Mouse (Mus musculus): ENCODE data around the gene Rbm42. TPM values are rescaled to one million over a fixed set of nuclear protein-coding genes. Genes with fewer than 3 reads are reported as not detected.
A peak's percentile ranks its signal among the peaks of the same experiment; 100 is the strongest.

Rbm42 gene
- polyA plus RNA-seq, 1 experiment from 2014 or later = 88.1 TPM

GRCm38 (mm10) chr7:30614454-30614853, 35.7 kb downstream of the Rbm42 start:
- no peaks in the 10 kb centered on the region for H3K9me3 ChIP-seq (ENCODE audit: control insufficient read depth, low read length)
- 59% methylated on average over 2 of the region's 2 CpGs for WGBS
- H3K4me3 ChIP-seq (ENCODE audit: low read depth, low read length) = no peak overlapping the region
- H3K27ac ChIP-seq (replicated peaks) = no peak overlapping the region
- TF ChIP-seq EP300 (optimal IDR thresholded peaks at IDR 0.05) (no peak), CTCF (IDR thresholded peaks at IDR 0.05; ENCODE audit: low read depth) (peak; percentile 65)
- DNase-seq (ENCODE audit: low spot score) (no peak), ATAC-seq (ENCODE audit: low FRiP score, low TSS enrichment) (no peak)
- H3K9ac ChIP-seq (ENCODE audit: low read length) = no peak overlapping the region
- no peaks in the 10 kb centered on the region for H3K27me3 ChIP-seq (ENCODE audit: control insufficient read depth, insufficient read depth, low read length)
- no peaks in the 10 kb centered on the region for H3K4me1 ChIP-seq (replicated peaks; ENCODE audit: control insufficient read depth, insufficient read depth)
- no peak overlapping the region for H3K4me2 ChIP-seq (replicated peaks; ENCODE audit: low read depth)
- peaks cover 4% of the 10 kb centered on the region for H3K36me3 ChIP-seq (ENCODE audit: control insufficient read depth, insufficient read depth, low read length)

DNA sequence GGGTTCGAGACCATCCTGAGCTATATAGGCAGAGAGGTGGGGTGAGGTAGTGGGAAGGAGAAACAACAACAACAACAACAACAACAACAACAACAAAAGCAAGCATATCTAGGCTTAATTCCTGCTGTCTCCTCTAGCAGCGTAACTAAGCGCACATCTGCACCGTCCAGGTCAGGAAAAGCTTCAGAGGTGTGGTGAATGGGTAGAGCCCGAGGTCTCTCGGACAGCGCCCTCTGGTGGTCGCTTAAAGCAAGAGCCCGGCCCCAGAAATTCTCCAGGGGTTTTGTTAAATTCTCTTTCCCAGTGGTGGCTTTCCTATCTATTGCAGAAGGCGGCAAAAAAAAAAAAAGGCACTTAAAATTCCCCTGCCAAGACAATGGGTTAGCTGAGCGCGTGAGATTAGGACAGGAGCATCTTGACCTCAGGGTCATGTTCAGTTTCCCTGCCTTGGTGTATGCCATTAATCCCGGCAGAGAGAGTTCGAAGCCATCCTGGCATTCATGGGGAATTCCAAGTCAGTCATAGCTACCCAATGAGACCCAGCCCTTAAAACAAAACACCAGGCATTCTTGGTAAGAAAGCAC, 36.5 kb downstream of the Rbm42 start:
- peaks cover 4% of the 10 kb centered on the region for H3K36me3 ChIP-seq (ENCODE audit: control insufficient read depth, insufficient read depth, low read length)
- H3K27me3 ChIP-seq (ENCODE audit: control insufficient read depth, insufficient read depth, low read length) = no peaks in the 10 kb centered on the region
- peak; percentile 52 for ATAC-seq (ENCODE audit: low FRiP score, low TSS enrichment)
- no peaks in the 10 kb centered on the region for H3K9me3 ChIP-seq (ENCODE audit: control insufficient read depth, low read length)
- no peak overlapping the region for H3K4me3 ChIP-seq (ENCODE audit: low read depth, low read length)
- 18% methylated on average over 14 of the region's 14 CpGs for WGBS
- no peak overlapping the region for H3K9ac ChIP-seq (ENCODE audit: low read length)
- H3K27ac ChIP-seq (replicated peaks) = no peak overlapping the region
- TF ChIP-seq EP300 (optimal IDR thresholded peaks at IDR 0.05) (no peak), CTCF (IDR thresholded peaks at IDR 0.05; ENCODE audit: low read depth) (peak; percentile 78)
- no peak overlapping the region for H3K4me2 ChIP-seq (replicated peaks; ENCODE audit: low read depth)
- H3K4me1 ChIP-seq (replicated peaks; ENCODE audit: control insufficient read depth, insufficient read depth) = no peaks in the 10 kb centered on the region
- DNase-seq (ENCODE audit: low spot score) = peak; percentile 73

- H3K27ac ChIP-seq (replicated peaks) = no peak within 1 kb of the TSS
- no peaks in the 10 kb centered on the region for H3K27me3 ChIP-seq (ENCODE audit: control insufficient read depth, insufficient read depth, low read length)
- no peak for DNase-seq (ENCODE audit: low spot score)
- peaks cover 4% of the 10 kb centered on the region for H3K36me3 ChIP-seq (ENCODE audit: control insufficient read depth, insufficient read depth, low read length)
- no peak for TF ChIP-seq EP300 (optimal IDR thresholded peaks at IDR 0.05)
- TF ChIP-seq CTCF (IDR thresholded peaks at IDR 0.05; ENCODE audit: low read depth) = no peak
- no peaks in the 10 kb centered on the region for H3K9me3 ChIP-seq (ENCODE audit: control insufficient read depth, low read length)
- H3K4me2 ChIP-seq (replicated peaks; ENCODE audit: low read depth) = no peak within 1 kb of the TSS
- no peak; the same call in 1 of the 2 replicates for ATAC-seq (ENCODE audit: low FRiP score, low TSS enrichment)
- WGBS = 54% methylated on average over 8 of the region's 8 CpGs
- H3K4me1 ChIP-seq (replicated peaks; ENCODE audit: control insufficient read depth, insufficient read depth) = no peaks in the 10 kb centered on the region
- H3K4me3 ChIP-seq (ENCODE audit: low read depth, low read length) = no peak within 1 kb of the TSS
- no peak within 1 kb of the TSS for H3K9ac ChIP-seq (ENCODE audit: low read length)
Measured at GRCm38 (mm10) chr7:30612654-30613402, 37.3 kb downstream of the Rbm42 start, which contains the start of gene Upk1a. TSS of gene Upk1a (minus strand) at chr7:30612847.

GRCm38 (mm10) chr7:30610043-30610442, 40.1 kb downstream of the Rbm42 start:
- 50% methylated on average over 7 of the region's 7 CpGs for WGBS
- ATAC-seq (ENCODE audit: low FRiP score, low TSS enrichment) (peak; percentile 51), DNase-seq (ENCODE audit: low spot score) (peak; percentile 42)
- Histone ChIP-seq H3K27me3 (ENCODE audit: control insufficient read depth, insufficient read depth, low read length) (no peaks in the 10 kb centered on the region), H3K4me3 (ENCODE audit: low read depth, low read length) (no peak overlapping the region), H3K36me3 (ENCODE audit: control insufficient read depth, insufficient read depth, low read length) (no peaks in the 10 kb centered on the region), H3K4me2 (replicated peaks; ENCODE audit: low read depth) (no peak overlapping the region), H3K4me1 (replicated peaks; ENCODE audit: control insufficient read depth, insufficient read depth) (no peaks in the 10 kb centered on the region), H3K9me3 (ENCODE audit: control insufficient read depth, low read length) (no peaks in the 10 kb centered on the region), H3K9ac (ENCODE audit: low read length) (no peak overlapping the region), H3K27ac (replicated peaks) (no peak overlapping the region)
- TF ChIP-seq EP300 (optimal IDR thresholded peaks at IDR 0.05) (no peak), CTCF (IDR thresholded peaks at IDR 0.05; ENCODE audit: low read depth) (no peak)

- no peaks in the 10 kb centered on the region for H3K9me3 ChIP-seq (ENCODE audit: control insufficient read depth, low read length)
- H3K36me3 ChIP-seq (ENCODE audit: control insufficient read depth, insufficient read depth, low read length) = no peaks in the 10 kb centered on the region
- no peaks in the 10 kb centered on the region for H3K27me3 ChIP-seq (ENCODE audit: control insufficient read depth, insufficient read depth, low read length)
- H3K4me3 ChIP-seq (ENCODE audit: low read depth, low read length) = no peak overlapping the region
- TF ChIP-seq CTCF (IDR thresholded peaks at IDR 0.05; ENCODE audit: low read depth) (no peak), EP300 (optimal IDR thresholded peaks at IDR 0.05) (no peak)
- H3K4me2 ChIP-seq (replicated peaks; ENCODE audit: low read depth) = no peak overlapping the region
- no peak overlapping the region for H3K27ac ChIP-seq (replicated peaks)
- no peak for DNase-seq (ENCODE audit: low spot score)
- H3K4me1 ChIP-seq (replicated peaks; ENCODE audit: control insufficient read depth, insufficient read depth) = no peaks in the 10 kb centered on the region
- ATAC-seq (ENCODE audit: low FRiP score, low TSS enrichment) = no peak
- no peak overlapping the region for H3K9ac ChIP-seq (ENCODE audit: low read length)
- 46% methylated on average over 16 of the region's 16 CpGs for WGBS
Measured at GRCm38 (mm10) chr7:30608476-30608875, 41.6 kb downstream of the Rbm42 start.

All from stomach, postnatal 0 days (tissue).